Mouse (Mus musculus) myocyte (in vitro differentiated cells): Measurements from ENCODE around the gene Mat2a.

ENCODE experiments used
- CEBPB ChIP-seq: IDR thresholded peaks from 2 replicates; pipeline ENCODE4 v1.6.1; 2011; ENCODE audit warnings: mild to moderate bottlenecking, moderate library complexity; ENCODE audit not compliant: poor library complexity, insufficient read depth, severe bottlenecking
- MAX ChIP-seq: IDR thresholded peaks from one replicate; pipeline ENCODE4 v1.6.1; 2011; ENCODE audit warnings: low read depth, mild to moderate bottlenecking, control low read depth
- MYOG ChIP-seq, 3 experiments: IDR thresholded peaks; one replicate each; pipeline ENCODE4 v1.6.1; 2011; ENCODE audit warnings: control low read depth in 2 of 3, low read depth in 2 of 3, mild to moderate bottlenecking in 2 of 3; ENCODE audit not compliant: insufficient read length in 2 of 3, control insufficient read depth in 1 of 3, insufficient read depth in 1 of 3
- POLR2A ChIP-seq: IDR thresholded peaks from one replicate; pipeline ENCODE4 v1.6.1; 2011; ENCODE audit warnings: low read depth, mild to moderate bottlenecking, control low read depth, moderate library complexity; ENCODE audit not compliant: insufficient read length

- TF ChIP-seq CEBPB, result no peak
- no peak for TF ChIP-seq POLR2A
- TF ChIP-seq MAX, result no peak
- no peak for TF ChIP-seq MYOG (IDR thresholded peaks at IDR 0.05; ENCODE audit: control insufficient read depth in 1 of 3, insufficient read depth in 1 of 3, insufficient read length in 2 of 3, low read depth in 2 of 3)
These were observed 13.0 kb upstream of the Mat2a start for GRCm38 (mm10) chr6:72452329-72452728.
